Mouse (Mus musculus) kidney, adult 2 months (tissue): ENCODE results near the gene Gdap2.

ENCODE experiments used
- CTCF ChIP-seq: fragments of 200-500 bp; conservative IDR thresholded peaks from 2 replicates; pipeline ENCODE4 v1.5.1; 2011; ENCODE audit warnings: low read depth, mild to moderate bottlenecking, control low read depth, low read length, moderate library complexity, mixed read lengths; ENCODE audit not compliant: insufficient read depth, insufficient read length
- POLR2A ChIP-seq: fragments of 200-500 bp; IDR thresholded peaks from one replicate; pipeline ENCODE4 v1.6.1; 2011; ENCODE audit warnings: low read depth, low read length, control low read depth

DNA sequence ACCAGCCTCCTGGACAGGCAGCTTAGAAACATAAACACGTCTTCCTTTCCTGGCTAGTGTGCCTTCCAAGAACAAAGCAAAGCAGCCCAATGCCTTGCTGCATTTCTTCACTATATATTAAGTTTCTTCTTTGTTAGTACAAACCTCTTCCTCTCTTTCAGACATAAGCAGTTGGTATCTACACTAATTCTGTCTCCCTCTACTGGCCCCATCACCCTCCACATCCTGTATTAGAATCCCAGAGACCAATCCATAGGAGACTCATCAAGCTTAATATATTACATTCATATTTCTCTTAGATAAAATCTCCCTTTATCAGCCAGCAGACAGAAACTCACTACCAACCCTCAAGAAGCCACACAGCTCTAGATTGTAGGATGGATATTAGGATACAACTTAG is 39.7 kb upstream of the Gdap2 start:
- no peak for TF ChIP-seq CTCF
- no peak for TF ChIP-seq POLR2A
